Mouse (Mus musculus): ENCODE results near the gene Gm37240. TPM values are rescaled to one million over a fixed set of nuclear protein-coding genes. Genes with fewer than 3 reads are reported as not detected.

The Gm37240 gene
- polyA plus RNA-seq, 1 experiment from 2014 or later: 0.67 TPM

- Histone ChIP-seq H3K36me3 (ENCODE audit: control insufficient read depth, insufficient read depth, low read length) (no peaks in the 10 kb centered on the region), H3K4me1 (ENCODE audit: control insufficient read depth, insufficient read depth, low read length) (no peaks in the 10 kb centered on the region), H3K27ac (ENCODE audit: low read depth, low read length) (no peak overlapping the region), H3K9me3 (ENCODE audit: control insufficient read depth, low read length) (no peaks in the 10 kb centered on the region), H3K4me2 (no peak overlapping the region), H3K27me3 (ENCODE audit: control insufficient read depth, insufficient read depth, low read length) (no peaks in the 10 kb centered on the region), H3K4me3 (ENCODE audit: low read depth, low read length) (no peak overlapping the region), H3K9ac (ENCODE audit: low read length) (no peak overlapping the region)
- DNase-seq (ENCODE audit: low spot score, missing footprints) (no peak), ATAC-seq (ENCODE audit: low FRiP score) (no peak)
- WGBS: 78% methylated on average over 4 of the region's 4 CpGs
Observed at GRCm38 (mm10) chr3:84925229-84925628, 962.1 kb downstream of the Gm37240 start.

GRCm38 (mm10) chr3:84923670-84924069, 963.6 kb downstream of the Gm37240 start:
- H3K4me1 ChIP-seq (ENCODE audit: control insufficient read depth, insufficient read depth, low read length): no peaks in the 10 kb centered on the region
- DNase-seq (ENCODE audit: low spot score, missing footprints) (no peak), ATAC-seq (ENCODE audit: low FRiP score) (no peak)
- H3K4me3 ChIP-seq (ENCODE audit: low read depth, low read length): no peak overlapping the region
- no peak overlapping the region for H3K27ac ChIP-seq (ENCODE audit: low read depth, low read length)
- 91% methylated on average over 1 of the region's 1 CpGs for WGBS
- H3K4me2 ChIP-seq: no peak overlapping the region
- no peaks in the 10 kb centered on the region for H3K36me3 ChIP-seq (ENCODE audit: control insufficient read depth, insufficient read depth, low read length)
- H3K27me3 ChIP-seq (ENCODE audit: control insufficient read depth, insufficient read depth, low read length): no peaks in the 10 kb centered on the region
- H3K9me3 ChIP-seq (ENCODE audit: control insufficient read depth, low read length): no peaks in the 10 kb centered on the region
- H3K9ac ChIP-seq (ENCODE audit: low read length): no peak overlapping the region

- no peak overlapping the region for H3K4me2 ChIP-seq
- H3K27ac ChIP-seq (ENCODE audit: low read depth, low read length): no peak overlapping the region
- no peaks in the 10 kb centered on the region for H3K9me3 ChIP-seq (ENCODE audit: control insufficient read depth, low read length)
- H3K4me1 ChIP-seq (ENCODE audit: control insufficient read depth, insufficient read depth, low read length): no peaks in the 10 kb centered on the region
- H3K27me3 ChIP-seq (ENCODE audit: control insufficient read depth, insufficient read depth, low read length): no peaks in the 10 kb centered on the region
- H3K4me3 ChIP-seq (ENCODE audit: low read depth, low read length): no peak overlapping the region
- ATAC-seq (ENCODE audit: low FRiP score) (no peak), DNase-seq (ENCODE audit: low spot score, missing footprints) (no peak)
- H3K36me3 ChIP-seq (ENCODE audit: control insufficient read depth, insufficient read depth, low read length): no peaks in the 10 kb centered on the region
- WGBS: 84% methylated on average over 1 of the region's 1 CpGs
- H3K9ac ChIP-seq (ENCODE audit: low read length): no peak overlapping the region
Observed at GRCm38 (mm10) chr3:84923256-84923655, 964.1 kb downstream of the Gm37240 start.

DNA sequence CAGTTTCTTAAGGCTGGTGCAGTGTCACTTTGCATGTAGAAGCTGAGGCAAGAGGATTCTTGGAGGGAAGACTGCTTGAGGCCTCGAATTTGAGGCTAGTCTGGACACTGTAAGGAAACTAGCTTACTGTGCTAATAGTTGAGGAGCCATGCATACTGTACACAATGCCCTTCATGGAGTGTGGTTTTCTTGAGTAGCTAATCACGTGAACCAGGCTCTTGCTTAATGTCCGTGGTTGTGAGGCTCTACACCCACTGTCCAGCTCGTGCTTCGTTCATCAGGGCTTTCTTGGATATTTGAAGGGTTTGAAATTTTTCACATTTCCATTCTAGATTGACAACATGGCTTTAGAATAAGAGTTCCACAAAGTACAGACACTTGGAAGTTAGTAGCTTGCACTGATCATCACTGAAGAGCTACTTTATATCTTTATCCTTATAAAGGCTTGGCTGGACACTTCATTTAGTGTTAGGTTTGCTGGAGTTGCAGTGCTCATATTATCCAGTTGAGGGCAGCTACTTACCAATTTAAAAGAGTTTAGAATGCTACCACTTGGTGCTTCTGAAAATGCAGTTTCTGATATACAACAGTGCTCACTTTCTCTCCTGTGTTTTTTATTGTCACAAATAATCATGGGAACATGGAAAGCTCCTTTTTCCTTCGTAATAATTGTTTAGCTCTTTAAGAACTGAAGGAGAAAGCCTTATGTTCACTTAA, 965.5 kb downstream of the Gm37240 start:
- Histone ChIP-seq H3K4me3 (ENCODE audit: low read depth, low read length) (no peak overlapping the region), H3K9me3 (ENCODE audit: control insufficient read depth, low read length) (no peaks in the 10 kb centered on the region), H3K27ac (ENCODE audit: low read depth, low read length) (no peak overlapping the region), H3K9ac (ENCODE audit: low read length) (no peak overlapping the region), H3K4me1 (ENCODE audit: control insufficient read depth, insufficient read depth, low read length) (no peaks in the 10 kb centered on the region), H3K36me3 (ENCODE audit: control insufficient read depth, insufficient read depth, low read length) (no peaks in the 10 kb centered on the region), H3K4me2 (no peak overlapping the region), H3K27me3 (ENCODE audit: control insufficient read depth, insufficient read depth, low read length) (no peaks in the 10 kb centered on the region)
- ATAC-seq (ENCODE audit: low FRiP score) (no peak), DNase-seq (ENCODE audit: low spot score, missing footprints) (no peak)
- 82% methylated on average over 6 of the region's 6 CpGs for whole genome bisulfite sequencing

GRCm38 (mm10) chr3:84917903-84918679, 969.2 kb downstream of the Gm37240 start:
- Histone ChIP-seq H3K4me3 (ENCODE audit: low read depth, low read length) (no peak overlapping the region), H3K9ac (ENCODE audit: low read length) (no peak overlapping the region), H3K27me3 (ENCODE audit: control insufficient read depth, insufficient read depth, low read length) (no peaks in the 10 kb centered on the region), H3K9me3 (ENCODE audit: control insufficient read depth, low read length) (no peaks in the 10 kb centered on the region), H3K27ac (ENCODE audit: low read depth, low read length) (no peak overlapping the region), H3K4me2 (no peak overlapping the region), H3K4me1 (ENCODE audit: control insufficient read depth, insufficient read depth, low read length) (no peaks in the 10 kb centered on the region), H3K36me3 (ENCODE audit: control insufficient read depth, insufficient read depth, low read length) (no peaks in the 10 kb centered on the region)
- ATAC-seq (ENCODE audit: low FRiP score) (no peak), DNase-seq (ENCODE audit: low spot score, missing footprints) (no peak)
- WGBS: 91% methylated on average over 9 of the region's 9 CpGs

- Histone ChIP-seq H3K4me1 (ENCODE audit: control insufficient read depth, insufficient read depth, low read length) (no peaks in the 10 kb centered on the region), H3K27me3 (ENCODE audit: control insufficient read depth, insufficient read depth, low read length) (no peaks in the 10 kb centered on the region), H3K9ac (ENCODE audit: low read length) (no peak overlapping the region), H3K36me3 (ENCODE audit: control insufficient read depth, insufficient read depth, low read length) (no peaks in the 10 kb centered on the region), H3K9me3 (ENCODE audit: control insufficient read depth, low read length) (no peaks in the 10 kb centered on the region), H3K27ac (ENCODE audit: low read depth, low read length) (no peak overlapping the region), H3K4me3 (ENCODE audit: low read depth, low read length) (no peak overlapping the region), H3K4me2 (no peak overlapping the region)
- ATAC-seq (ENCODE audit: low FRiP score) (no peak), DNase-seq (ENCODE audit: low spot score, missing footprints) (no peak)
- 67% methylated on average over 1 of the region's 1 CpGs for WGBS
Observed at GRCm38 (mm10) chr3:84914284-84914683, 973.0 kb downstream of the Gm37240 start.

GRCm38 (mm10) chr3:84906528-84906927, 980.8 kb downstream of the Gm37240 start:
- WGBS: 25% methylated on average over 1 of the region's 1 CpGs
- Histone ChIP-seq H3K9ac (ENCODE audit: low read length) (no peak overlapping the region), H3K27me3 (ENCODE audit: control insufficient read depth, insufficient read depth, low read length) (no peaks in the 10 kb centered on the region), H3K9me3 (ENCODE audit: control insufficient read depth, low read length) (no peaks in the 10 kb centered on the region), H3K4me3 (ENCODE audit: low read depth, low read length) (no peak overlapping the region), H3K4me1 (ENCODE audit: control insufficient read depth, insufficient read depth, low read length) (no peaks in the 10 kb centered on the region), H3K4me2 (no peak overlapping the region), H3K36me3 (ENCODE audit: control insufficient read depth, insufficient read depth, low read length) (no peaks in the 10 kb centered on the region), H3K27ac (ENCODE audit: low read depth, low read length) (no peak overlapping the region)
- ATAC-seq (ENCODE audit: low FRiP score): no peak
- DNase-seq (ENCODE audit: low spot score, missing footprints): no peak

GRCm38 (mm10) chr3:84897952-84898351, 989.4 kb downstream of the Gm37240 start:
- Histone ChIP-seq H3K4me1 (ENCODE audit: control insufficient read depth, insufficient read depth, low read length) (no peaks in the 10 kb centered on the region), H3K4me3 (ENCODE audit: low read depth, low read length) (no peak overlapping the region), H3K27ac (ENCODE audit: low read depth, low read length) (no peak overlapping the region), H3K4me2 (no peak overlapping the region), H3K9me3 (ENCODE audit: control insufficient read depth, low read length) (no peaks in the 10 kb centered on the region), H3K27me3 (ENCODE audit: control insufficient read depth, insufficient read depth, low read length) (no peaks in the 10 kb centered on the region), H3K9ac (ENCODE audit: low read length) (no peak overlapping the region), H3K36me3 (ENCODE audit: control insufficient read depth, insufficient read depth, low read length) (no peaks in the 10 kb centered on the region)
- ATAC-seq (ENCODE audit: low FRiP score): no peak
- 93% methylated on average over 8 of the region's 8 CpGs for WGBS
- DNase-seq (ENCODE audit: low spot score, missing footprints): no peak

DNA sequence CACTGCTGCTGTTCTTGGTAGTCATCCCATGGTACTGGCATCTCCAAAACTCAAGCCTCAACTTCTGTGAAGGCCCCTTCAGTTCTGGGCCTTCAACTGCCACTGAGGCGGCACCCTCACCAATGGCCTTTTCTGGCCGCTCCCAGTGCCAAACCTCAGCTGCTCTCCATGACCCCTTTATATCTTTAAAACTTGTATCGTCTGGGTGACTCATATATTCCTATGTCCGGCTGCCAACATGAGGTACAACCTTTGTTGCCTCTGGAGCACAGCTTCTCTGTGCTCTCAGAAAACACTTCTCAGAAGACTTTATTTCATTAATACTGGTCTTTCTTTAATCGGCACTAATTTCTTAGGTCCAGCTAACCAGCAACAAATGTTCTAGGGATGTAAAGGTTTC, 996.3 kb downstream of the Gm37240 start:
- Histone ChIP-seq H3K27ac (ENCODE audit: low read depth, low read length) (no peak overlapping the region), H3K9ac (ENCODE audit: low read length) (no peak overlapping the region), H3K4me1 (ENCODE audit: control insufficient read depth, insufficient read depth, low read length) (no peaks in the 10 kb centered on the region), H3K36me3 (ENCODE audit: control insufficient read depth, insufficient read depth, low read length) (no peaks in the 10 kb centered on the region), H3K27me3 (ENCODE audit: control insufficient read depth, insufficient read depth, low read length) (no peaks in the 10 kb centered on the region), H3K4me3 (ENCODE audit: low read depth, low read length) (no peak overlapping the region), H3K4me2 (no peak overlapping the region), H3K9me3 (ENCODE audit: control insufficient read depth, low read length) (no peaks in the 10 kb centered on the region)
- no peak for ATAC-seq (ENCODE audit: low FRiP score)
- WGBS: 94% methylated on average over 5 of the region's 5 CpGs
- no peak for DNase-seq (ENCODE audit: low spot score, missing footprints)

Measured in midbrain, embryonic 11.5 days (tissue).